Mouse (Mus musculus): ENCODE data around the gene Pilrb2.

Pilrb2 gene

DNA sequence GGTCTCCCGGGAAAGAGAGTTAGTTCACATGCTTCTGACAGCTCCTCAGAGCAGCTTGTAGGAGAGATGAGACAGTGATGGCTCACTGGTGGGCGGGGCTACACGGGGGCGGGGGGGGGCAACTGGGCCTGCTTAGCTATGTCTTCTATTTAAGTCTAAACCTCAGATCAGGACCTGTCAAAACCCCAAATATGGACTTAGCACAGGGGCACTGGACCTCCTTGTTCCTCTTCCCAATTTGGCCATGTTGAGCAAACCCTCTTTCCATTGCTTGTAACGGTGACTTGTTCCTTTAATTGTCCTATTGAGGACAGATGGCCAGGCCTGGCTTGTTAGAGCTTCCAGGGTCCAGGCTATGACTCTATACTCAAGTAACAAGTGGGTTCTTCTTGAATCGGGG, 40.1 kb downstream of the Pilrb2 start:
- DNase-seq (ENCODE audit: low spot score), result no peak

DNA sequence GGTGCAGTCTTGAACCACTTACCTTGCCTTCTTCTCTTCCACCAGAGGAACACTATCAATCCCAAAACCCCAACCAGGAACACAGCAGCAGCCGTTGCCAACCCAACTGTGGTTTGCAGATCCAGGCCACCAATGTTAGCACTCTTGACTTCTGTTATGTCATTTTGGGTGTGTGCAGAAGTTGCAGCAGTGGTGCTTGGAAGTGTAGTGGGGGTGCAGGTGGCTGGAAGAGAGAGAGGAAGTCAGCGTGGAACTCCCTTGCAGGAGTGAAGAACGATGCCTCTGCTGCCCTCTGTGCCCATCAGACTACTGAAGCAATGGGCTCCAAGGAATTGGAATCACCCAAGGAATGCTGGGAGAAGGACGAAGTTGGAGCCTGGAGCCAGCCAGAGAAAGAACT, 40.5 kb downstream of the Pilrb2 start:
- DNase-seq (ENCODE audit: low spot score), result no peak

DNA sequence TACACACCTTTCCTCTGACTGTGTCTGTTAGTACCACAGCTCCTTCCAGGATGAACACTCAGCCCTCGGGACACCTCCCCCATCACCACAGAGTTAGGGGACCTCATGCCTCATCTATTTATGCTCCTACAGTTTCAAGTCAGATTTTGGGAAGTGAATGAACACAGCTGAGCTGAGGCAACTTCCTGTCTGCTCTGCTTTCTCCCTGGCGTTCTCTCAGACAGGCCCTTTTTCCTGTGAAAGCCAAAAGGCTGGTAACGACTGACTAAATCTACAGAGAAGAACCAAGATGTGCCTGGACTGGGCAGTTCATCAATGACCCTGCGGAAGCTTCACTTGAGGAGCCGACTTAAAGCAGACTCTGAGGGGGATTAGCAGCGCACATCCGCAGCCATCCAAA, 41.4 kb downstream of the Pilrb2 start:
- DNase-seq (ENCODE audit: low spot score), result no peak

DNA sequence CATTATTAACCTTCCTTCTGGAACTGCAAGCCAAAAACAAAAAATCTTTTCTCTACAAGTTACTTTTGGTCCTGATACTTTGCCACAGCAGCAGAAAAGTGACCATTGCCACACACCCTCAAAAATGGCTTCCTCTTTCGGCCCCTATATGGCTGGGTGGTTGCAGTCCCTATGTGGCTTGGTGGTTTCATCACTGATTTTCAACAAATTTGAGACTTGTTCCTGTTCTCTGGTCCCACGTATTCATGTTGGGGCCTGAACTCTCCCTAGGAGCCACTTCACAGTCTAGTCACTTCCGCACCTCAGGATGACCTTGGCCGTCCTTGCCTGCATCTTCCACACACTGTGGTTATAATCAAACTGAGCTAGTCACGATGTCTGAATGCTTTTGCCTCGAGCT, 42.9 kb downstream of the Pilrb2 start:
- no peak for DNase-seq (ENCODE audit: low spot score)

DNA sequence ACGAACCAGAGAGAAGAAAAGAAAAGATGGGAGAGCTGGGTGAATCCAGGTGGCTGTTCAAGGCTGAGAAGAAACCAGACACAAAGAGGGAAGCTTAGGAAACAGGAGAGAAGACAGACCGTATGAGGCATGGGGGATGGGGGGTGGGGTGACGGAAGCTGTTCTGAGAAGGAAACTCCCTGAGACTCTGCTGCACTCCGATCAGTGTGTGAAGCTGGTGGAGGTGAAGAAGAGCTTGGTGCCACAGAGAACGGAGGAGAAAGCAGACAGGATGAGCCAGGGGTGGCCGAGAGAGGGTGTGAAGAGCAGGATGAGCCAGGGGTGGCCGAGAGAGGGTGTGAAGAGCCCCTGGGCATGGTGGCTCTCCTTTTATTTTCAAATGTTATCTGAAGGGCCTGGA, 45.2 kb downstream of the Pilrb2 start:
- DNase-seq (ENCODE audit: low spot score), result no peak

DNA sequence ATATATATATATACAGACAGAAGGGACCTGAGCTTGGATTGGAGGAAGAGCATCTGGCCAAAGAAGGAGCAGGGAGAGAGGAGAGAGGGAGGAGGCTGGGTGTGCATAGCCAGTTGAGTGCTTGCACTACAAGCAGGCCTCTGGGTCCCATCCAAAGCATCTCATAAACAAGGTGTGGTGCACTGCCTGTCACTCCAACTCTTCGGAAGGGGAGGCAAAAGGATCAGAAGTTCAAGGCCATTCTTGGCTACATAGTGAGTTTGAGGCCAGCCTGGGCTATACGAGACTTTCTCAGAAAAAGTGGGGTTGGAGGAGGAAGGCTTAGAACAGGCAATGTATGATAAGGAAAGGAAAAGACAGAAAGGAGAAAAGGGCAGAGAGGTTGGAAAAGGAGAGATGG, 45.6 kb downstream of the Pilrb2 start:
- no peak for DNase-seq (ENCODE audit: low spot score)

DNA sequence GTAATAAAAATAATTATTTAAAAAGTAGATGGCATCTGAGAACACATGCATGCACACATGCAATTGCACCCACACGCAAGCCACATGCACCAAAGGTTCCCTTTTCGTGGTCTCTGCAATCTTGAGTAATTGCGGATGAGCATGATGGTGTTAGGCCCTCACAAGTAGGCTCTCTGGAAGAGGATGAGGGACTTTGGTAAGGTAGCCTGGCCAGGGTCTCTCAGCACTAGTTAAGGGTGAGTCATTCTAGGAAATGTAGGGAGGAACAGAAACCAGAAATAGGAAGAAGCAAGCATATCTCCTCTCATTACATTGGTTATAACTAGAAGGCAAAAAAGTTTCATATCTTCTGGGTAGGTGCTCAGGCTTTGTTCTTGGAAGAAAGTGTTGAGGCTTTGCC, 46.6 kb downstream of the Pilrb2 start:
- DNase-seq (ENCODE audit: low spot score), result no peak

DNA sequence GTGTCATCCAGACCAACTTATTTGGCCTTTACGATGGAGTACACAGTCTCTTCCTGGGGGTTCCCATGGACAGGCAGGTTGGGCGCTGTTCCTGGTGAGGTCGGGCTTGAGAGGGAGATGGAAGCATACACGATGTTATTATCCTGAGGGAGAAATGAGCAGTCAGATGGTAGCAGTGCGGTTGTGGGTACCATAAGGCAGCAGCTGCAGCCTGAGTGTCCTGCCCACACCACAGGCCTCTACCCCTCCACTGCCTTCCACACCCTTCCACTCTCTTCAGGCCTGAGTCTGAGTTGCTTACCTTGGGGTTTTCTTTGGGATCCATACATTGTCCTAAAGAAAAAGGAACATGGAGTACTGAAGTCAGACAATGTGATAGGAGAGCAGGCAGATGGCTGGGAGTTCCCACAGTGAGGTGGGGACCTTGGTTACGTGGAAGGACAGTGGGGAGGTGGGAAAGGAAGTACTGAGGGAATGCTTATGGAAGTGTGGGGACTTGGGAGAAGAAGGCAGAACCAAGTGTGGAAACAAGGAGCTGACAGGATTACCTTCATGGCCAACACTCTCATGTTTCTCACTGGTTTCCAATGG, 48.1 kb downstream of the Pilrb2 start:
- no peak for DNase-seq (ENCODE audit: low spot score)

DNA sequence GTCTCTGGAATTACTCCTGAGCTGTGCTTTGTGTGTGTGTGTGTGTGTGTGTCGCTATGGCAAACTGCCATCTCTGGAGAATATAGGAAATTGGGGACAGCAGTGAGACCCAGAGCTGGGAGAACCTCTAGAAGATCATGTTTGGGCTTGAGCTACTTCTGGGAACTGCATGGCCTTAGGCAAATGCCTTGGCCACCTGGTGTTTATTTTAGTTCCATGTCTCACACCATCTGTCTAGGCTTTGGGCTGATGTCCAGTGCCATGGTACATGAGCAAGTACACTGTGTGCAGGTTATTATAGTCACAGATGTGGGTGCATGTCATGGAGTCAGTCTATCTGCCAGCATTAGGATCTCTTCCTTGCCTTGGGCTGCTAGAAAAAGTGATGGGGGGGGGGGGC, 49.0 kb downstream of the Pilrb2 start:
- DNase-seq (ENCODE audit: low spot score), result no peak

DNA sequence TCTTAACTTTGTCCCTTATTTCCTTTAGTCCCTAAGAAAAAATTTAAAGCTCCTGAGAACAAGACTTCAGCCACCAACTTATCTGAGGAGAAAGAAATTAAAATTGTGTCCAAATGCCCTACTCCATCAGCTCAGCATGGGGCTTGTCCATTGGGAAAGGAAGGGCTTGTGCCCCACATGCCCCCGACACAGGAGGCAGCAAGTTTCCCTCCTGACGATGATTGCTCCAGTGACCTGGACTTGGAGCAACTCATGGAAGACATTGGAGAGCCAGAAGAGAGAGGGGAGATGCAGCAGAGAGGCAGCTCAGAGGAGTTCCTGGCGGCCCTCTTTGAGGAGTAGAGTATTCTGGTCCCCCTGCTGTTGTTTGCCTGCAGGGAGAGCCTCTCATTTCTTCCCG, 49.5 kb downstream of the Pilrb2 start:
- DNase-seq (ENCODE audit: low spot score), result no peak

DNA sequence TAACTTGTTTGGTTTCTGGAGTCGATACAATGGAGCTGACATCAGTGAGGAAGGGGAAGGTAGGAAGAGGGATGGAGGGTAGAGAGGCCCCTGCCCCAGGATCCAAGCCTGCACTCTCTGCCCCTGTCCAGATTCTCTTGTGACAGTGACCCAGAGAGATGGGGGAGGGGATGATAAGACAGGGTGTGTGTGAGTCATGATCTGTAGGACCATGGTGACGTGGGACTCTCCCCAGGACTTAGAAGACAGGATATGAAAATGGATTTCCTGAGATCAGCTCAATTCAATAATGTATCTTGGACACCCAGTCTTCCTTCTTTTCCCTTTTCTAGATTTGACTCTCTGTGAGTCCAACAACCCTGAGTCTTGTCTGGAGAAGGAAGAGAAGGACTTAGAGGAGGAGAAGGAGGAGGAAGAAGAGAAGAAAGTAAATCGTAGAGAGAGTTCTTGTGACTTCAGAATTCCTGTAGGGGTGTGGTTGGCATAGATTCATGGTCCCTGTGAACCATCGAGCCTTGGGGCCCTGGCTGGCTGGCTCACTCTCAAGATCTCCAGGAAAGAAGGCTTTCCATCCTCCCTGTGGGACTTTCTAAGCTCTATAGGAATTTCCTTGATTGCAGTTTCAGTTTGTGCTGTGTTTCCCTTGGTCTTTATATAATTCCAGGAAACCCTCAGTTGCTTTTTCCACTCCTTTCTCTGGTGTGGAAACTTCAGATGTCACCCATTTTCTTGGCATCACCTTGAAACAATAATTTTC, 54.0 kb downstream of the Pilrb2 start:
- DNase-seq (ENCODE audit: low spot score), result no peak
